Mouse (Mus musculus) lung, adult 2 months (tissue): ENCODE data around the gene Nisch. TPM values are rescaled to one million over a fixed set of nuclear protein-coding genes. Genes with fewer than 3 reads are reported as not detected.
A peak's percentile ranks its signal among the peaks of the same experiment; 100 is the strongest.

Experiments used
- DNase-seq: peaks from one replicate; pipeline ENCODE4 v3.0.0; 2022
- H3K4me1 ChIP-seq: fragments of 200-500 bp; 2 replicates; pipeline ENCODE4 v1.6.1; 2011; ENCODE audit warnings: low read length; ENCODE audit not compliant: control insufficient read depth, insufficient read depth
- H3K4me3 ChIP-seq: fragments of 200-500 bp; replicated peaks from 2 replicates; pipeline ENCODE3; 2011; ENCODE audit warnings: low read depth, mild to moderate bottlenecking, control low read depth, low read length; ENCODE audit errors: extremely low read depth
- CTCF ChIP-seq: fragments of 200-500 bp; IDR thresholded peaks from 2 replicates; pipeline ENCODE4 v1.5.1; 2011; ENCODE audit warnings: mild to moderate bottlenecking, low read length, control low read depth; ENCODE audit not compliant: insufficient read depth
- POLR2A ChIP-seq: fragments of 200-500 bp; IDR thresholded peaks from 2 replicates; pipeline ENCODE4 v1.6.1; 2011; ENCODE audit warnings: low read depth, mild to moderate bottlenecking, control low read depth, low read length, borderline replicate concordance; ENCODE audit errors: extremely low read depth
- WGBS: fragments of 180-500 bp; shearing (Covaris S2); methylation state at CpG from one replicate; pipeline ENCODE4 v1.1.7; 2018; 5-methylcytosine and 5-hydroxymethylcytosine counted together
- polyA plus RNA-seq: library from polyadenylated mRNA; depleted of rRNA; stranded (reverse); fragments of >200 nt; gene quantifications from 2 replicates; pipeline ENCODE4 v1.2.3, GENCODE M21; 2012

Nisch gene
- polyA plus RNA-seq, 1 experiment = 458 TPM

- no peak for TF ChIP-seq CTCF
- DNase-seq = no peak
- 85% methylated on average over 1 of the region's 1 CpGs for WGBS
- Histone ChIP-seq H3K4me3 (no peak overlapping the region), H3K4me1 (no peaks in the 10 kb centered on the region; the same call in 1 of the 2 replicates)
These were observed 29.2 kb upstream of the Nisch start for GRCm38 (mm10) chr14:31245946-31246345.

- no peaks in the 10 kb centered on the region; the same call in 1 of the 2 replicates for H3K4me1 ChIP-seq
- 72% methylated on average over 1 of the region's 1 CpGs for WGBS
- H3K4me3 ChIP-seq = no peak overlapping the region
- no peak for DNase-seq
- TF ChIP-seq POLR2A = no peak
- TF ChIP-seq CTCF = no peak
These were observed 28.0 kb upstream of the Nisch start for GRCm38 (mm10) chr14:31244777-31245176.

GRCm38 (mm10) chr14:31240528-31240927, 23.8 kb upstream of the Nisch start:
- Histone ChIP-seq H3K4me3 (no peak overlapping the region), H3K4me1 (no peaks in the 10 kb centered on the region)
- TF ChIP-seq POLR2A (no peak), CTCF (no peak)
- whole genome bisulfite sequencing = 70% methylated on average over 3 of the region's 3 CpGs
- no peak for DNase-seq

- H3K4me1 ChIP-seq = peaks cover 2% of the 10 kb centered on the region; the same call in 1 of the 2 replicates
- WGBS = 60% methylated on average over 7 of the region's 7 CpGs
- no peak overlapping the region for H3K4me3 ChIP-seq
- DNase-seq = no peak
- TF ChIP-seq POLR2A (no peak), CTCF (no peak)
These were observed 20.5 kb upstream of the Nisch start for GRCm38 (mm10) chr14:31237101-31237882.

GRCm38 (mm10) chr14:31233996-31234591, 17.3 kb upstream of the Nisch start:
- Histone ChIP-seq H3K4me1 (peaks cover 10% of the 10 kb centered on the region), H3K4me3 (no peak overlapping the region)
- DNase-seq = peak; percentile 80
- whole genome bisulfite sequencing = 8% methylated on average over 11 of the region's 11 CpGs
- TF ChIP-seq POLR2A = no peak
- TF ChIP-seq CTCF = peak; percentile 70

GRCm38 (mm10) chr14:31233070-31233995, 16.6 kb upstream of the Nisch start:
- H3K4me3 ChIP-seq = no peak overlapping the region
- no peak for DNase-seq
- TF ChIP-seq CTCF (no peak), POLR2A (peak; percentile 40; the same call in 1 of the 2 replicates)
- WGBS = 51% methylated on average over 14 of the region's 14 CpGs
- peaks cover 16% of the 10 kb centered on the region for H3K4me1 ChIP-seq

- no peak for DNase-seq
- 54% methylated on average over 13 of the region's 13 CpGs for WGBS
These were observed 15.8 kb upstream of the Nisch start for GRCm38 (mm10) chr14:31232404-31233069.

GRCm38 (mm10) chr14:31230442-31230841, 13.7 kb upstream of the Nisch start:
- no peak for DNase-seq
- Histone ChIP-seq H3K4me1 (peaks cover 32% of the 10 kb centered on the region), H3K4me3 (no peak overlapping the region)
- WGBS = 58% methylated on average over 8 of the region's 8 CpGs
- TF ChIP-seq POLR2A (no peak), CTCF (no peak)

More at GRCm38 (mm10) chr14:31232404-31233069, 15.8 kb upstream of the Nisch start:
- Histone ChIP-seq H3K4me1 (peaks cover 22% of the 10 kb centered on the region), H3K4me3 (no peak overlapping the region)
- TF ChIP-seq POLR2A (no peak; the same call in 1 of the 2 replicates), CTCF (no peak)

GRCm38 (mm10) chr14:31228234-31228633, 11.5 kb upstream of the Nisch start:
- TF ChIP-seq CTCF (no peak), POLR2A (peak; percentile 32; the same call in 1 of the 2 replicates)
- WGBS = 37% methylated on average over 6 of the region's 6 CpGs
- no peak for DNase-seq
- H3K4me3 ChIP-seq = no peak overlapping the region
- H3K4me1 ChIP-seq = peaks cover 32% of the 10 kb centered on the region
